Mouse (Mus musculus) myocyte (in vitro differentiated cells): Measurements from ENCODE around the gene Poldip3.

Source experiments
- CEBPB ChIP-seq: IDR thresholded peaks from 2 replicates; pipeline ENCODE4 v1.6.1; 2011; ENCODE audit warnings: mild to moderate bottlenecking, moderate library complexity; ENCODE audit not compliant: poor library complexity, insufficient read depth, severe bottlenecking
- E2F4 ChIP-seq: IDR thresholded peaks from one replicate; pipeline ENCODE4 v1.6.1; 2011; ENCODE audit warnings: mild to moderate bottlenecking, control low read depth, moderate library complexity; ENCODE audit not compliant: insufficient read depth
- MAX ChIP-seq: IDR thresholded peaks from one replicate; pipeline ENCODE4 v1.6.1; 2011; ENCODE audit warnings: low read depth, mild to moderate bottlenecking, control low read depth
- MYOD1 ChIP-seq, 3 experiments: IDR thresholded peaks; one replicate each; pipeline ENCODE4 v1.6.1; 2011; ENCODE audit warnings: control low read depth in 2 of 3, low read depth in 2 of 3, mild to moderate bottlenecking in 2 of 3, moderate library complexity in 1 of 3; ENCODE audit not compliant: insufficient read length in 2 of 3, control insufficient read depth in 1 of 3
- MYOG ChIP-seq, 3 experiments: IDR thresholded peaks; one replicate each; pipeline ENCODE4 v1.6.1; 2011; ENCODE audit warnings: control low read depth in 2 of 3, low read depth in 2 of 3, mild to moderate bottlenecking in 2 of 3; ENCODE audit not compliant: insufficient read length in 2 of 3, control insufficient read depth in 1 of 3, insufficient read depth in 1 of 3
- POLR2A ChIP-seq: IDR thresholded peaks from one replicate; pipeline ENCODE4 v1.6.1; 2011; ENCODE audit warnings: low read depth, mild to moderate bottlenecking, control low read depth, moderate library complexity; ENCODE audit not compliant: insufficient read length
- POLR2AphosphoS2 ChIP-seq: IDR thresholded peaks from one replicate; pipeline ENCODE4 v1.6.1; 2011; ENCODE audit warnings: low read depth, control low read depth; ENCODE audit not compliant: insufficient read length
- REST ChIP-seq: IDR thresholded peaks from one replicate; pipeline ENCODE4 v1.6.1; 2011; ENCODE audit warnings: mild to moderate bottlenecking, control low read depth, moderate library complexity; ENCODE audit not compliant: insufficient read depth, insufficient read length
- SRF ChIP-seq: IDR thresholded peaks from one replicate; pipeline ENCODE4 v1.6.1; 2011; ENCODE audit warnings: low read depth; ENCODE audit not compliant: control insufficient read depth, insufficient read length
- TCF12 ChIP-seq: IDR thresholded peaks from one replicate; pipeline ENCODE4 v1.6.1; 2011; ENCODE audit warnings: mild to moderate bottlenecking, control low read depth; ENCODE audit not compliant: poor library complexity, insufficient read depth, severe bottlenecking
- TCF3 ChIP-seq: IDR thresholded peaks from one replicate; pipeline ENCODE4 v1.6.1; 2011; ENCODE audit warnings: low read depth, control low read depth; ENCODE audit not compliant: insufficient read length
- USF1 ChIP-seq: IDR thresholded peaks from one replicate; pipeline ENCODE4 v1.6.1; 2011; ENCODE audit warnings: low read depth, mild to moderate bottlenecking, control low read depth, moderate library complexity

GRCm38 (mm10) chr15:83111874-83112273, 37.3 kb downstream of the Poldip3 start:
- TF ChIP-seq MYOG (IDR thresholded peaks at IDR 0.05; ENCODE audit: control insufficient read depth in 1 of 3, insufficient read depth in 1 of 3, insufficient read length in 2 of 3, low read depth in 2 of 3) (no peak), POLR2A (no peak), TCF12 (no peak), MYOD1 (IDR thresholded peaks at IDR 0.05; ENCODE audit: control insufficient read depth in 1 of 3, insufficient read length in 2 of 3, low read depth in 2 of 3) (no peak), POLR2AphosphoS2 (no peak), E2F4 (no peak), USF1 (no peak), MAX (no peak), REST (no peak), CEBPB (no peak), SRF (no peak), TCF3 (no peak)
